ENCODE assay signal across 16 mouse cellular contexts in the genomic region with DNA sequence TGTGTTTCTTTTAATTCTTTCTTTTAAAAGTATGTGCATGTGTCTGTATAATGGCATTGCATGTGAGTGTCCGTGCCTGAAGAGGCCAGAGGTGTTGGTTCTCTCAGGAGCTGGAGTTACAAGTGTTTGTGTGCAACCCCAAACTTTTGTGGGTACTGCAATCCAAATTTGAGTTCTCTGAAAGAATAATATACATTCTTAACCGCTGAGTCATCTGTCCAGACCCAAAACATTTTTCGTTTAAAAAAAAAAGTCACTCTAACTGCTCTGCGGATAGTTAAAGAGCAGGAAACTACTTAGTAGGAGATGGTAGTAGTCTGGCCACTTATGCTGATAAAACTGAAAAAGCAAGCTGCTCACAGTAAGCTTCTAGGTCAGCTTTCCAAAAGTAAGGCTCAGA.
"Had no signal": no experiment of that assay in that cellular context is flagged by ENCODE, and none has a peak within 500 bp of the region (broad histone marks: within the 10 kb centered on the region; RNA-seq: fewer than 3 reads in every experiment).

No protein-coding gene starts in this region.

- DNase-seq: kidney, adult 18-20 months; kidney, adult 9 months; kidney, postnatal 14 days; kidney, postnatal 4 days; liver, embryonic 13.5 days; lung, adult 2 months; lung, postnatal 36 days; midbrain, embryonic 14.5 days; retina, postnatal 1 day; right cerebral cortex, postnatal 25 days; spleen, adult 18-20 months; thymus, adult 18-20 months; thymus, postnatal 36 days had no signal

- H3K4me2 ChIP-seq: liver, embryonic 13.5 days; neural tube, embryonic 13.5 days had no signal

- H3K9me3 ChIP-seq: liver, embryonic 13.5 days; megakaryocyte, embryonic 14.5 days; midbrain, embryonic 10.5 days; neural tube, embryonic 13.5 days had no signal

- H3K4me1 ChIP-seq: liver, embryonic 13.5 days; midbrain, embryonic 10.5 days; neural tube, embryonic 13.5 days had no signal

- H3K36me3 ChIP-seq: liver, embryonic 13.5 days; midbrain, embryonic 10.5 days; neural tube, embryonic 13.5 days had no signal

- H3K4me3 ChIP-seq: liver, embryonic 13.5 days; megakaryocyte, embryonic 14.5 days; midbrain, embryonic 10.5 days; neural tube, embryonic 13.5 days had no signal

- H3K27me3 ChIP-seq: liver, embryonic 13.5 days; neural tube, embryonic 13.5 days had no signal

- H3K9ac ChIP-seq: liver, embryonic 13.5 days; neural tube, embryonic 13.5 days had no signal

- H3K27ac ChIP-seq: liver, embryonic 13.5 days; midbrain, embryonic 10.5 days; neural tube, embryonic 13.5 days had no signal
